Mouse (Mus musculus): Measurements from ENCODE around the gene Tspan11. TPM values are rescaled to one million over a fixed set of nuclear protein-coding genes. Genes with fewer than 3 reads are reported as not detected.

Tspan11 gene
- total RNA-seq, 1 experiment from 2014 or later = not detected

DNA sequence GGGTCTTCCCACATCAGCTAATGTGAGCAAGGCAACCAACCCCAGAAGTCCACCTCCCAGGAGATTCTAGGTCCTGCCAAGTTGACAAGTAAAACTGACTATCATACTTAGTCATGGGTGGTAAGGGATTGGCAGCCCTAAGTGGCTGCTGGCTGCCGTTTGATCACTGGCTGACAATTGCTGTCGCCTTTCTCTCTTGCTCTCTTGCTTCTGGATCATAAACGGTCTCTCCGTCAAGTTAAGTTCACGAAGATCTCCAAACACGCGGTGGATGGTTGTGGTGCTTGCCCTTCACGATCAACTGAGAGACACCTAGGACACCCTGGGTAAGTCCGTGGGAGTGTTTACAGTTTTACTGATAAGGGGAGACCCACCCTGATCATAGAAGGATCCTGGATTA lies 11.0 kb upstream of the Tspan11 start:
- ATAC-seq (replicated peaks; ENCODE audit: low read depth, poor library complexity, severe bottlenecking) = no peak

DNA sequence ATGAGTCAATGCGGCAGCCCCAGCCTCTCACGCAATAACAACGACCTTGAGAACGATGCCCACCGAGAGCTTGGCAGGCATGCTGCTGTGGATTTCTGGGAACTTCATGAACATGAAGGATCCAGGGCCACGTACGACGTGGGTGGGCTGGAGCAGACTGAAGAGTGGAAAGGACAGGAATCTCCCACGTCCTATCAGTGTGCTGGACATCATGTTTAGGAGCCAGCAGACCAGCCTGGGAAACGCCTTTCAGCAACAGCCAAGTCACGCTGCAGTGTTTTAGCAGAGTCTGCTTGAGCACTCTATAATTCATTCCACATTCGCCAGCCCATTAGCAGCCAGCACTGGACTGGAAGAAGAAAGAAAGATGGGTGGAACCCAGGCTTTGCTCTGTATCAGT lies 10.4 kb upstream of the Tspan11 start:
- no peak for ATAC-seq (replicated peaks; ENCODE audit: low read depth, poor library complexity, severe bottlenecking)

DNA sequence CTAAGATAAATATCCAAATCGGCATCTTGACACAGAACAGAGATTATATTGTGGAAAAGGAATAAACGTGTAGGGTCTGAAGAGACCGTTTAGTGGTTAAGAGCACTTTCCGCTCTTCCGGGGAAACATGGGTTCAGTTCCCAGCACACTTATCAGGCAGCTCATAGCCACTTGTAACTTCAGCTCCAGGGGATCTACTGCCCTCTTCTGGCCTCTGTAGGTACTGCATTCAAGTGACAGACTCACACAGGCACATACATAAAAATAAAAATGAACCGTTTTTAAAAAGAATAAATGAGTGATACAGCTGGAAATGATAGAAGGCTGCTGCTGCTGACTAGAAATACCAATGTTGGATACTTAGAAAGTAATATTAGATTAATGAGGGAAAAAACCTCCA lies 7.9 kb upstream of the Tspan11 start:
- ATAC-seq (replicated peaks; ENCODE audit: low read depth, poor library complexity, severe bottlenecking) = no peak

DNA sequence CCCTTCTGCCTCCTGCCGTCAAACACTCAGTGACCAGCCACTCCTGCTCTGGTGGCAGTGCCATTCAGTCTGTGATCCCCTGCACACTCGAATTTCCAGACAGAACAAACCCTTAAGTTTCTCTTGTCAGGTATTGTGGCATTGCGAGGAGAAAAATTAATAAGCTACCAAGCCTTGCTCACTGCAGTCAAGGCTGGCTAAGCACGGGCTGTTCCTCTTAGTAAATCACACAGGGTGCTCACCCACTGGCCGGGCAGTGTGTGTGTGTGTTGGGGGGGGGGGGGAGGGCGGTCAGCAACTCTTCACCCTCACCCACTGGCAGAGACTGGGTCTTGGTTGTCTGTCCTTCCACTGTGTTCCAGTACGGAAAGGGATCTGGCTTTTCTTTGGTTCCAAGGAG lies 473 bp upstream of the Tspan11 start:
- ATAC-seq (replicated peaks; ENCODE audit: low read depth, poor library complexity, severe bottlenecking) = no peak

DNA sequence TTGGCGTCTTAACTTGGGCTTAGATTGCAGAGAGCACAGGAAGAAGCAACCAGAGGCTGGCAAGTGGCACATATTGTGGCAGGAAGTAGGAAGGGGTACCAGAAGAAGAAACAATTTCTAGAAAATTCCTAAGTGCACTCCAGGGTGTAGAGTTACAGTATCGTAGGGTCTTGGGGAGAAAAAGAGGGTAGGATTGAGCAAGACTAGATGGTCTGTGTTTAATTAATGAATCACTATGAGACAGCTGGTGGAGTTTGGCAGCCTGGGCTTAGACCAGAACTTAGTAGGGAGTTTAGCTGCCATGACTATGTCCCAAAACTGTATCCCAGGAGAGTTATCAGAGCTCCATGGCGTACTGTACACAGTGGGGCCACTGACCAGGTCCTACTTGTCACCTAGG lies 1.2 kb downstream of the Tspan11 start:
- no peak for ATAC-seq (replicated peaks; ENCODE audit: low read depth, poor library complexity, severe bottlenecking)

DNA sequence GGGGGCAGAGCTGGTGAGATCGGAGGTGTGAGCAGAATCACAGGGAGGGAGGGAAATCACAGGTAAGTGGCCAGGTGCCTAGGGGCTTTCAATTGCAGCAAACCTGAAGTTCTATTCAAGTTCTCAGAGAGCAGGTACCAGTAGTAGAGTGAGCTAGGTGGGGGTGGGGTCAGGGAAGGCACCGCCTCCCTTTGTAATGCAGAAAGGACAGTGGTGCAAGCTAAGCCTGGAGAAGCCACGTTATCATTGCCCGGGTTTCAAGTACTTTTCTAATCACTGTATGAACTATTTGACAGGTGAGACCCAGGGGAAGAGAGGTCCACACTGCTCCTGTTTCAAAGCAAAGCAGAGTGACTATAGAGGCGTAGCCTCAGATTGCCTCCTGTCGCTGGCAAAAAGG lies 6.2 kb downstream of the Tspan11 start:
- ATAC-seq (replicated peaks; ENCODE audit: low read depth, poor library complexity, severe bottlenecking) = no peak

DNA sequence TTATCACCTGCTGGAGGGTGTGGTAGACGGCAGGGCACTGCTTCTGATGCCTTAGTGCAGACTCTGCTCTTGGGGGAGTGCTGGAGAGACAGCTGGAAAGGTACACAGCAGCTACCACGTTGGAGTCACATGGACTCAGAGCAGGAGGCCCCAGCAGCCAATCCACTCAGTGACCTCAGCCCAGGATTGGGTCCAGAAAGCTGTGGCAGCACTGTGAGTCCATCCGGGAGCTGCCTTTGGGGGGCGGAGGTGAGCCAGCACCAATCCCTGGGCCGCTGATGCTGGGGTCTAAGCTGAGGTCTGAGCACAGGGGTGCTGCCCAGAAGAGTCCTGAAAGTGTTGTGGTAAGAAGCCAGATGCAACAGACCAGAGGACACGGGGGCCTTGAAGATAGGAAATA lies 7.6 kb downstream of the Tspan11 start:
- ATAC-seq (replicated peaks; ENCODE audit: low read depth, poor library complexity, severe bottlenecking) = no peak

DNA sequence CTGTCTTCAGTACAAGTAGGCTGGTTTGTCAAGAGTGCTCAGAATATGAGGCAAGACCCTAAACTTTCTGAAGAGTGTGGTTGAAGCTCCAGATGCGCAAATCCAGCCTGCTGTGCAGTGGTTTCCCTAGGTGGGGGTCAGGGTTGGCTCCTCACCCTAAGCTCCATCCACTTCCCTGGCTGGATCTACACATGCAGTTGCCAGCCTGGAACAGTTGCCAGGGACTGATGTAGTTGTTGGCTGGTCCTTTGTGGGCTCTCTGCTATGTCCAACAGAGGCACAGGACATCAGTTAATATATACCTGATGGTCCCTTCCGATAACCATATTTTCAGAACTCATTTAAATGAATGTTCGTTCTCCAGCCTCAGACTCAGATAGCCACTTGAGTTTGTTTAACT lies 9.0 kb downstream of the Tspan11 start:
- no peak for ATAC-seq (replicated peaks; ENCODE audit: low read depth, poor library complexity, severe bottlenecking)

DNA sequence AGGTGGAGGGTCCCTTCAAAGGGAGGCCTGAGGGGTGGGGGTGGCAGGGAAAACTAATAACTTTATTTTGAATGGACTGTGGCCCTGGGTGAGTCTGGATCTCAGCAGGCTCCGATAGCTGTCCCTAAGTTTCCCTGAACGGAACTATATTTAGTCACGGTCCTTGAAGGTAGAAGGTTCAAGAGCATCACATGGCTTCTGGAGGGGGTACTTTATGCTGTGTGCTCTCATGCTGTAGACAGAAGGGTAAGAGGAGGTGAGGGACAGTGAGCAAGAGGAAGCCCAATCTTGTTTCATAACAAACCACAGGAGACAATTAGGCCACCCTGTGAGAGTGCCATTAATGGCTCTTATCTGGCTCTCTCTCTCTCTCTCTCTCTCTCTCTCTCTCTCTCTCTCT lies 10.0 kb downstream of the Tspan11 start:
- ATAC-seq (replicated peaks; ENCODE audit: low read depth, poor library complexity, severe bottlenecking) = no peak

DNA sequence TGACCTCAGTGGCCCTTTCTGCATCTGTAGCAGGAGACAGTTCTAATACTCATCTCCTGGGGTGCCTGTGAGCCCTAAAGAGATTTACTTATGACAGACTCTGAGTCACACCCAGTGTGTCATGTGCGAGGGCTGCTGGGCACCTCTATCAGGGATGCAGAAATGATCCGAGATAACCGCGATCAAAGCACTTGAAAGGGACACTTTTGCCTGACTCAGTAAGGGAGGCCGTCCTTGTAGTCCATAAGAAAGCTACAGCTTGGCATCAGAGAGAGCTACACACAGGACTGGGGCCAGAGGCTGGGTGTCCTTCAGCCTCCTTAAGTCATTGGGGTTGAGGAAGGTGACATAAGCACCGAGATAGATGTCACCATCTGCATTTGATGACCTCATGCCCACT lies 12.7 kb downstream of the Tspan11 start:
- ATAC-seq (replicated peaks; ENCODE audit: low read depth, poor library complexity, severe bottlenecking) = no peak

DNA sequence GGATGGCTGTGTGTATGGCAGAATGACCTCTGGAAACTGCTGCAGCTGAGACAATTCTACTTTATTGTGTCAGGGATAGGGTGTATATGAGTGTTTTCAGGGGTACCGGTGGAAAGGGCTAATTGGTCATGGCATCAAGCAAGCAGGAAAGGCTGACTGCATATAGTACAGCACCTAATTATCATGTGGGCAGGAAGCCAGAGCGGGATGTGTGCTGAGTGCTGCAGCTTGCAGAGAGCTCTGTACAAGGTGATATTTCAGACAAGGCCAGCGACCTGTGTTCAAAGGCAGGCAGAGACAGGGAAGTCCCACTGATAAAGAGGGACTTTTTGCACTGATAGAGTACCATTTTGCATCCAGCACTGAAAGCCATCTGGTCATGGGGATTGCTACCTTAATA lies 13.9 kb downstream of the Tspan11 start:
- ATAC-seq (replicated peaks; ENCODE audit: low read depth, poor library complexity, severe bottlenecking) = no peak

DNA sequence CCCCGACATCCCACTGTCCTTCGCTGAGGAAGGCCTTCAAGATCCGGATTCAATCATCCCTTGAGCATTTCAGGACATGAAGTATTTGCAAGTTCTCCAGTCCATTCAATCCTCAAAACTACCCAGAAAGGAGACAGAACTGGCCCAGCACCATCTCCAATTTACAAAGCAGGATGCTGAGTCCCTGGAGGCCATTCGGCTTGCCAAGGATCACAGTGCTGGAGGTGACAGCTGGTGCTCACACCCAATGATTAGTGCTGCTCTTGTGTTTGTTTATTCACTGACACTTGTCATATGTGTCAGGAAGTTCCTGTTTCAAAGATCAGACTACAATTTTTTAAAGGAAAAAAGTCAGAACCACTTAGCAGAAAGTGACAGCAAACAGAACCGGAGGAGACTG lies 14.3 kb downstream of the Tspan11 start:
- no peak for ATAC-seq (replicated peaks; ENCODE audit: low read depth, poor library complexity, severe bottlenecking)

DNA sequence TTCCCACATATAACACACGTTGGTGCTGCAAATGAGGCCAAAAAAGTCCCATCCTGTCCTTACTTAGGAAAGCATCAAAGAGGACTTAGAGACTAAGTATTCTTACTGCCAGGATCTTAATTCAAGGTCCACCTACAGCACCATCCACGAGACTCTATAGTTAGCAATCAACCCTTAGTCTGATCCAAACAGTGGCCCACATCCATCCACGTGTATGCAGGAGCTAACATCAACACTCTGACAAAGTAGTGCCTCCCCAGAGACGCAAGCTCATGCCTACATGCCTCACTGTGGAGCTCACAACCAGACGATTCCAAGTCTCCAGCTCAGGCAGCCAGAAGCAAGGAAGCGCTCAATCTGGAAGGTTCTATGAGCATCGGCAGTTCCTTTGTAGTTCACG lies 15.2 kb downstream of the Tspan11 start:
- no peak for ATAC-seq (replicated peaks; ENCODE audit: low read depth, poor library complexity, severe bottlenecking)

DNA sequence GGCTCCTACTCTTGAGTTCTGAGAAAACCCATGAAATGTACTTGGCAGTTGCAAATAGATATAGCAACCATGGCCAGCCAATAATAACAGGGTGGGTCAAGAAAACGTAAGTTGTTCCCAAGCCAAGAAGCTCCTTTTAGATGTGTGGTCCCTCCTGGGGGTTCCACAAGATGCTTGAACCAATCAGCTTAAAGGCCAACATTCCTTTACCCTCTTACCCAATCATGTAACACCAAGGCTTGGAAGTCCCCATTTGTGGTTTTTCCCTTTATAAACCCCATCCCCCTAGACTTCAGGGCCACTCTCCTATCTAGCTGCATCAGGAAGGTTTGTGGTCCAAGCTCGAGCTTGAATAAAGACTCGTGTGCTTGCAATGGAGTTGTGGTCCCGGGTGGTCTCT lies 23.2 kb downstream of the Tspan11 start:
- ATAC-seq (replicated peaks; ENCODE audit: low read depth, poor library complexity, severe bottlenecking) = no peak

DNA sequence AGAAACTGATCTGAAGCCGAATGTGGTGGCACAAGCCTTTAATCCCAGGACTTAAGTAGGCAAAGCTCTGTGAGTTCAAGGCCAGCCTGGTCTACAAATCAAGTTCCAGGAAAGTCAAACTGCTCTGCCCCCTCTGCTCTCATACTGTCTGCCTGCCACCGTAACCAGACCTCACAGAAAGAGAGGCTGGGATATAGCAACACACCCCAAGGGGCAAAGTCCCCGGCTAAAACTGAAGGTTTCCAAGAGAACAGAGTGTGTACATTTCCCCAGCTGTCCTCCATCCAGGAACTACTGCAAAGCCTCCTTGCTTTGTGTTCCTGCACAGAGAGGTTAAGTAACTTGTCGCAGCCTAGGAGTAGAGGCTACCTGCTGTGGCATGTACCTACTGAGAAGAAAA lies 24.3 kb downstream of the Tspan11 start:
- no peak for ATAC-seq (replicated peaks; ENCODE audit: low read depth, poor library complexity, severe bottlenecking)

DNA sequence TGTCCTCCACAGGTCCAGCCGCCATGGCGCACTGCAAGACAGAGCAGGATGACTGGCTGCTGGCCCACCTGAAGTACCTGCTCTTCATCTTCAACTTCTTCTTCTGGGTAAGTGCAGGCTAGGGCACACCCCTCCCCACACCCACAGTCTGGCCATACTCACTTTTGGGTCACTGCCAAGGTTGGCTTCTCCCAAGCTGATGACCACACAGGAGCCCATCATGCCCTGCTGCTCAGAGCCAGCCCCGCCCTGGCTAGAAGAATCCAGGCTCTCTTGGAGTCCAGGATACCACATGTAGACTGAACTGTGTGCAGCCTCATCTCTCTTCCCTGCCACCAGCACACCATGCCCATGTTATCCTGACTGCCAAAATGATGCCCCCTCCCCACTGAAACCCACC lies 25.5 kb downstream of the Tspan11 start:
- no peak for ATAC-seq (replicated peaks; ENCODE audit: low read depth, poor library complexity, severe bottlenecking)

DNA sequence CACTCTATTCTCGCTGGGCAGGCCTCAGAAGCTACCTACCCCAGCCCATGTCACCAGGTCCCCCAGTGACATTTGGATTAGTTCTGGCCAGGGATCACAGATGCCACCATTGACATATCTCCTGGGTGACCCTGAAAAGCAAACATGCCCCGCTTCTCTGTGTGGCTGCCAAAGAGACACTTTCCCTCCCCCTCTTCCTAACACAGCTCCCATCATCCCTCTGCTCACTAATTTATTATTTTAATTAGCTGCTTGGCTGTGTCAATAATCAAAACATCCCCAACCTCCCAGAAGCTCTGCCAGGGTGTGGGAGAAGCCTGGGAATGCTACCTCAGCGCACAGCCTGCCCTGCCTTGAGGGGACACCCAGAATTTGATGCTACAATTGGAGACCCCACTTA lies 29.6 kb downstream of the Tspan11 start:
- no peak for ATAC-seq (replicated peaks; ENCODE audit: low read depth, poor library complexity, severe bottlenecking)

DNA sequence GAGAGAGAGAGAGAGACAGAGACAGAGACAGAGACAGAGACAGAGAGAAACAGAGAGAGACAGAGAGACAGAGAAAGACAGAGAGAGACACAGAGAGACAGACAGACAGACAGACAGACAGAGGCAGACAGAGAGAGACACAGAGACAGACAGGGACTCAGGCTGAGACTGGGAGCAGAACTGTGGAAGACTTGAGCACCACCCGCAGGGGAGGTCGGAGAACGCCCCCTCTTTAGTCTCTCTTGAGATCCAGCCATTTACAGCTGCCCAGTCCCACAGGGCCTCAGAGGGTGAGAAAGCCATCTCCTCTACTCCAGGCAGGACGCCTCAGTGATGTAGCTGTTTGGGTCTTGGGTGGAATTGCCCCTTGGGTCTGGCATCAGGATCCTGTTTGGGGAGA lies 30.3 kb downstream of the Tspan11 start:
- no peak for ATAC-seq (replicated peaks; ENCODE audit: low read depth, poor library complexity, severe bottlenecking)

DNA sequence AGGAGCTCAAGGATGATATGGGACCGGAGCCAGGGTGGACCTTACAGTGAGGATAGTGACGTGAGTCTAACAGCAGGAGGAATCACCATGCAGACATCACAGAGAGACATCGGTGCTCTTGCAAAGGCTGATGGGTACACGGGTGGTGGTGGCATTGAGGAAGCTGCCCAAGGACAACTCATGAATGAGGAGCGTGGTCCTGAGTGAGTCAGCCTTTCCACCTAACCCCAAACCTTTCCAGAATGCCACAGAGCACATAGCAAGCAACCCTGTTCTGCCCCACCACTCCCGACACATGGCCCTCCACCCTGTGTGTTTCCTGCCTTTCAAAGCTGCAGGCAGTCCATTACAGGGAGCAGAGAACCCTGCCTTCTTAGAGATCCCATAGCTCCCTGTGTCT lies 32.1 kb downstream of the Tspan11 start:
- no peak for ATAC-seq (replicated peaks; ENCODE audit: low read depth, poor library complexity, severe bottlenecking)

DNA sequence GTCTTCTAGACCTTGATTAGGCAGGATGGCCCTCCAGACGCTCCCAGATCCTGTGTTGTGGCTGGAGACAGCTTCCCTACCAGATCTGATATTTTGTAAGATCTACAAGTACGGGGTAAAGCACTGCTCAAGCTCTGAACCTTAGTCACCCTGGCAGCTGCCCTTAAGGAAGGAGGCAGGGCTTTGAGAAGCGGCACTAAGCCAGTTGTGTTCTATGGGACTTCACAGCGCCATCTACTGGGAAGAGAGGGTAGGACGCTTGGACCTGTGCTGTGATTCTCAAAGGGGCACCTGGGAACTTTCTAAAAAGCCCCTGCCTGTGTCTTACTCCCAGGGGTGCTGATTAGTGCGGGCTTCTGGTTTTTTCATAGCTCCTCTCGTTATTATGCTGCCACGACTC lies 33.3 kb downstream of the Tspan11 start:
- ATAC-seq (replicated peaks; ENCODE audit: low read depth, poor library complexity, severe bottlenecking) = peak; percentile 92

DNA sequence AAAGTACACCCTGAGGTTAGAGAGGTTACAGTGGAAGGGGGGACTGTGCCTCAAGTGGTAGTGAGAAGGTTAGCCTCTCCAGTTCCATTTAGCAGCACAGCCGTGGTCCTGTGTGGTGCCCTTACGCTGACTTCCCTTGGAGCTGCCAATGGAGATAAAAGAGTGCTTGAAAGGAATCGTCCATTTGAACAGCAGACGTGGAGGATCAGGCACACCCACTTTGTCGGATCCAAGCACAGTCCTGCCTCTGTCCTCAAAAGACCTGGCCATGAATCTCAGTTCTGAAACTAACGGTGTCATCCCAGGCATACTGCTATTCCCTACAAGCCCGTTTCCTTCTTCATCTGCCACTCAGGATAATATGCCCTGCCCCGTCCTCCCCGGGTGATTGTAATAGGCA lies 34.6 kb downstream of the Tspan11 start:
- no peak for ATAC-seq (replicated peaks; ENCODE audit: low read depth, poor library complexity, severe bottlenecking)

DNA sequence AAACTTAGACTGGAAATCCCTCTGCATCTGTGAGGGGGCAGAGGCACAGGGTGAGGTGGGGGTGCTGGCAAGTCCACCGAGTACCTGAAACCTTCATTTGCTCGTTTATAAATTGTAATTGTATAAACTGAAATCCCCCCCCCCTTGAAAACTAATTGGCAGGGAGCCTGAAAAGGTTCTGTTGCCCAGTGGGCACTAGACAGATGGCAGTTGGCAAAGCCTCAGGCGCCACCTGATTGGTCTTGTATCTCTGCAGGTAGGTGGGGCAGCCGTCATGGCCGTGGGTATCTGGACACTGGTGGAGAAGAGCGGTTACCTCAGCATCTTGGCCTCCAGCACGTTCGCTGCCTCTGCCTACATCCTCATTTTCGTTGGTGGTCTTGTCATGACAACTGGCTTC lies 35.9 kb downstream of the Tspan11 start:
- no peak for ATAC-seq (replicated peaks; ENCODE audit: low read depth, poor library complexity, severe bottlenecking)

DNA sequence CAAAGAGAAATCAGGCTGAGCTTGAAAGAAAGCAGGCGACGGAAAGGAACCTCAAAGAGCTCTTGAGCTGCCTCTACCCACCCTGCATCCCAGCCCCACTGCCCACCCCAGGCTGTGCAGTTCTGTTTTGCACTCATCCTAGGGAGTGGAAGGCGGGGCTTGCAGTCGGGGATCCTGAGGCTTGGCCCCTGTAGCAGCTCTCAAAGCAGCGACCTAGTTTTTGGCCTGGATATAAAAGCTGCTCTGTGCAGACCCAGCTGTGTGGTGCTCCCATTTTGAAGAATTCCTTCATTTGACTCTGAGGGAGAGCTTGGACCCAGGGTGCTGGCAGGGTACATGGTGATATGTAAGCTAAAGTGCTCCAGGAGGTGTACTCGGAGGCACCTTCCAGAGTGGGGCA lies 37.4 kb downstream of the Tspan11 start:
- no peak for ATAC-seq (replicated peaks; ENCODE audit: low read depth, poor library complexity, severe bottlenecking)

All from common myeloid progenitor, adult 5-6 weeks (primary cell).